17 mouse cellular contexts compared by ENCODE assay signal in the genomic region with DNA sequence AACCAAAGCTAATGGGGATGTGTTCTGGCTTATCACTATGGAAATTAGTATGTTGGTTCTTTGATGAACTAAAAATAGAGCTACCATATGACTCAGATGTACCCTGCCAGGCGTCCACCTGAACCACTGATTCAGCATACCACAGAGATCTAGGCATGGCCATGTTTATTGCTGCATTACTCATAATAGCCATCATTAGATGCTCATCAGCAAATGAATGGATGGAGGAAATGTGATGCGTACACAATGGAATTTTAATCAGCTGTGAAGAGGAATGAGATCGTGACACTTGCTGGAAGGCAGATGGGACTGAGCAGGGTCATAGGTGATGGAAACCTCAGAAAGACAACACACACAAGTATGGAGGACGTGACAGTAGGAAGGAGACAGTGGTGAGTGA.
DNase-seq lines count a peak whose midpoint lies in the region; ATAC-seq and TF ChIP-seq lines count a peak whose summit lies in the region.
"Had no signal": no experiment of that assay in that cellular context is flagged by ENCODE, and none has a peak within 500 bp of the region (broad histone marks: within the 10 kb centered on the region; RNA-seq: fewer than 3 reads in every experiment).

No protein-coding gene starts in this region.

- TF ChIP-seq EP300 in stomach, postnatal 0 days (optimal IDR thresholded peaks at IDR 0.05), result no peak

- no peaks in the 10 kb centered on the region for H3K9me3 ChIP-seq in forebrain, postnatal 0 days (ENCODE audit: low read length)
- H3K9me3 ChIP-seq in forebrain, embryonic 16.5 days (ENCODE audit: control insufficient read depth, low read length), result no peaks in the 10 kb centered on the region
- no peaks in the 10 kb centered on the region for H3K9me3 ChIP-seq in neural tube, embryonic 13.5 days
- no peaks in the 10 kb centered on the region for H3K9me3 ChIP-seq in hindbrain, embryonic 12.5 days (replicated peaks)
- no peaks in the 10 kb centered on the region for H3K9me3 ChIP-seq in stomach, postnatal 0 days (ENCODE audit: control insufficient read depth, low read length)
- H3K9me3 ChIP-seq: limb, embryonic 15.5 days had no signal

- no peak for TF ChIP-seq CTCF in forebrain, postnatal 0 days (IDR thresholded peaks at IDR 0.05; ENCODE audit: low read depth)
- TF ChIP-seq CTCF in stomach, postnatal 0 days (IDR thresholded peaks at IDR 0.05; ENCODE audit: low read depth), result no peak

- no peak overlapping the region for H3K4me3 ChIP-seq in forebrain, postnatal 0 days (ENCODE audit: low read depth, low read length)
- no peak overlapping the region for H3K4me3 ChIP-seq in forebrain, embryonic 16.5 days (replicated peaks; ENCODE audit: low read length)
- H3K4me3 ChIP-seq in neural tube, embryonic 13.5 days, result no peak overlapping the region
- no peak overlapping the region for H3K4me3 ChIP-seq in hindbrain, embryonic 12.5 days
- no peak overlapping the region for H3K4me3 ChIP-seq in stomach, postnatal 0 days (ENCODE audit: low read depth, low read length)
- H3K4me3 ChIP-seq: left cerebral cortex, adult 2 months; limb, embryonic 15.5 days had no signal

- H3K9ac ChIP-seq in forebrain, postnatal 0 days, result no peak overlapping the region
- H3K9ac ChIP-seq in forebrain, embryonic 16.5 days (replicated peaks; ENCODE audit: low read depth, low read length), result no peak overlapping the region
- H3K9ac ChIP-seq in neural tube, embryonic 13.5 days, result no peak overlapping the region
- H3K9ac ChIP-seq in hindbrain, embryonic 12.5 days, result no peak overlapping the region
- H3K9ac ChIP-seq in stomach, postnatal 0 days (ENCODE audit: low read length), result no peak overlapping the region
- H3K9ac ChIP-seq: limb, embryonic 15.5 days had no signal

- DNase-seq in forebrain, postnatal 0 days, result no peak
- DNase-seq in neural tube, embryonic 10.5 days (ENCODE audit: extremely low spot score, low spot score), result no peak
- no peak for DNase-seq in stomach, postnatal 0 days (ENCODE audit: low spot score)
- no peak for DNase-seq in urinary bladder, postnatal 25 days (ENCODE audit: low spot score)
- no peak for DNase-seq in thymus, postnatal 0 days (ENCODE audit: low spot score)
- DNase-seq: adrenal gland, postnatal 25 days; cerebellum, postnatal 36 days; gastrocnemius, postnatal 36 days; kidney, adult 11 months; lung, adult 18-20 months; right cerebral cortex, postnatal 25 days; thymus, adult 2 months had no signal

- H3K27me3 ChIP-seq in forebrain, postnatal 0 days (ENCODE audit: insufficient read depth, low read length), result no peaks in the 10 kb centered on the region; the same call in 1 of the 2 replicates
- H3K27me3 ChIP-seq in forebrain, embryonic 16.5 days (replicated peaks; ENCODE audit: control insufficient read depth, insufficient read depth, low read length), result no peaks in the 10 kb centered on the region
- no peaks in the 10 kb centered on the region for H3K27me3 ChIP-seq in neural tube, embryonic 13.5 days
- H3K27me3 ChIP-seq in hindbrain, embryonic 12.5 days, result no peaks in the 10 kb centered on the region
- H3K27me3 ChIP-seq in stomach, postnatal 0 days (ENCODE audit: control insufficient read depth, insufficient read depth, low read length), result no peaks in the 10 kb centered on the region
- H3K27me3 ChIP-seq: limb, embryonic 15.5 days had no signal

- H3K36me3 ChIP-seq in forebrain, postnatal 0 days (ENCODE audit: insufficient read depth), result no peaks in the 10 kb centered on the region
- no peaks in the 10 kb centered on the region for H3K36me3 ChIP-seq in forebrain, embryonic 16.5 days (ENCODE audit: control insufficient read depth, insufficient read depth)
- no peaks in the 10 kb centered on the region for H3K36me3 ChIP-seq in neural tube, embryonic 13.5 days
- no peaks in the 10 kb centered on the region for H3K36me3 ChIP-seq in hindbrain, embryonic 12.5 days
- no peaks in the 10 kb centered on the region for H3K36me3 ChIP-seq in stomach, postnatal 0 days (ENCODE audit: control insufficient read depth, insufficient read depth, low read length)
- H3K36me3 ChIP-seq: limb, embryonic 15.5 days had no signal

- no peak overlapping the region for H3K27ac ChIP-seq in forebrain, postnatal 0 days (ENCODE audit: low read depth, low read length)
- no peak overlapping the region for H3K27ac ChIP-seq in forebrain, embryonic 16.5 days (ENCODE audit: low read length)
- H3K27ac ChIP-seq in neural tube, embryonic 13.5 days (replicated peaks), result peak overlapping the region; percentile 68
- H3K27ac ChIP-seq in hindbrain, embryonic 12.5 days, result no peak overlapping the region
- no peak overlapping the region for H3K27ac ChIP-seq in stomach, postnatal 0 days (replicated peaks)
- H3K27ac ChIP-seq: left cerebral cortex, adult 2 months; limb, embryonic 15.5 days had no signal

- H3K4me2 ChIP-seq in forebrain, postnatal 0 days (ENCODE audit: low read depth), result no peak overlapping the region
- no peak overlapping the region for H3K4me2 ChIP-seq in forebrain, embryonic 16.5 days (ENCODE audit: low read length)
- H3K4me2 ChIP-seq in neural tube, embryonic 13.5 days, result no peak overlapping the region
- H3K4me2 ChIP-seq in hindbrain, embryonic 12.5 days (replicated peaks), result no peak overlapping the region
- H3K4me2 ChIP-seq in stomach, postnatal 0 days (replicated peaks; ENCODE audit: low read depth), result no peak overlapping the region
- H3K4me2 ChIP-seq: limb, embryonic 15.5 days had no signal

- 0 out of 2 replicates have a peak, but pooled peaks have one; percentile 14 for ATAC-seq in forebrain, postnatal 0 days
- no peak for ATAC-seq in forebrain, embryonic 16.5 days
- ATAC-seq in neural tube, embryonic 13.5 days (ENCODE audit: low read depth), result no peak
- ATAC-seq in hindbrain, embryonic 12.5 days (ENCODE audit: low FRiP score), result peak; percentile 48; the same call in 1 of the 2 replicates
- ATAC-seq in stomach, postnatal 0 days (ENCODE audit: low FRiP score, low TSS enrichment), result peak; percentile 63; the same call in 1 of the 2 replicates

- WGBS in forebrain, postnatal 0 days, result 43% methylated on average over 4 of the region's 4 CpGs
- 48% methylated on average over 4 of the region's 4 CpGs for WGBS in forebrain, embryonic 16.5 days
- 35% methylated on average over 4 of the region's 4 CpGs for WGBS in neural tube, embryonic 13.5 days
- WGBS in hindbrain, embryonic 12.5 days, result 30% methylated on average over 4 of the region's 4 CpGs
- WGBS in stomach, postnatal 0 days, result 58% methylated on average over 4 of the region's 4 CpGs

- H3K4me1 ChIP-seq in forebrain, postnatal 0 days (ENCODE audit: insufficient read depth), result 0 out of 2 replicates have a peak, but pooled peaks cover 8% of the 10 kb centered on the region
- peaks cover 14% of the 10 kb centered on the region for H3K4me1 ChIP-seq in forebrain, embryonic 16.5 days (replicated peaks; ENCODE audit: control insufficient read depth, insufficient read depth, low read length)
- H3K4me1 ChIP-seq in neural tube, embryonic 13.5 days (replicated peaks), result peaks cover 20% of the 10 kb centered on the region; the same call in 1 of the 2 replicates
- H3K4me1 ChIP-seq in hindbrain, embryonic 12.5 days, result peaks cover 4% of the 10 kb centered on the region
- no peaks in the 10 kb centered on the region for H3K4me1 ChIP-seq in stomach, postnatal 0 days (replicated peaks; ENCODE audit: control insufficient read depth, insufficient read depth)

Comparison
In these comparisons a context has a peak if more than half of its experiments do, and no peak if none do; other contexts are left out.
1. ATAC-seq: peak in forebrain, postnatal 0 days (single experiment), hindbrain, embryonic 12.5 days (single experiment) and stomach, postnatal 0 days (single experiment); none in forebrain, embryonic 16.5 days (single experiment) and neural tube, embryonic 13.5 days (single experiment).